Comparison of ENCODE assay signal across 38 mouse cellular contexts in the genomic region with DNA sequence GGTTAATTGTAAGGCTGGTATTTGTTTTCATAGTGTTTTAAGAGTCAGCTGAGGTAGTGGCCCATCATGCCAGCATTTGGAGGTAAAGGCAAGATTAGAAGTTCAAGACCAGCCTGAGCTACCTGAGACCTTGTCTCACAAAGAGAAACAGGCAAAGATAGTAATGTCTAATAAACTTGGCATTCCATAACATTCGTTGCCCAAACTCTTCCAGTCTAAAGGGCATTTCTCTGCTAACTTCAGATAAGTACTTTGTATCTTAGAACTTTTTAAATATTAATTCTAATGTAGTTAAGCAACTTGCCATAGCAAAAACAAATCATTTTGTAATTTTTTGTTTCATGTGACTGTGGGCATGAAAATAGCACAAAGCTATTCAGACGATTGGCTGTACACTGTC. TPM values are rescaled to one million over a fixed set of nuclear protein-coding genes. Genes with fewer than 3 reads are reported as not detected.
"Had no signal": no experiment of that assay in that cellular context is flagged by ENCODE, and none has a peak within 500 bp of the region (broad histone marks: within the 10 kb centered on the region; RNA-seq: fewer than 3 reads in every experiment).

No protein-coding gene starts in this region.

- H3K4me2 ChIP-seq: limb, embryonic 12.5 days; limb, embryonic 13.5 days; limb, embryonic 15.5 days; liver, embryonic 12.5 days; liver, embryonic 13.5 days; liver, embryonic 15.5 days; lung, embryonic 14.5 days; lung, embryonic 15.5 days; midbrain, embryonic 12.5 days; midbrain, embryonic 15.5 days; neural tube, embryonic 12.5 days had no signal

- H3K9ac ChIP-seq: limb, embryonic 12.5 days; limb, embryonic 13.5 days; limb, embryonic 15.5 days; liver, embryonic 12.5 days; liver, embryonic 13.5 days; liver, embryonic 14.5 days; liver, embryonic 15.5 days; liver, postnatal 0 days; lung, embryonic 14.5 days; lung, embryonic 15.5 days; midbrain, embryonic 12.5 days; midbrain, embryonic 15.5 days; neural tube, embryonic 12.5 days had no signal

- H3K9me3 ChIP-seq: limb, embryonic 10.5 days; limb, embryonic 12.5 days; limb, embryonic 13.5 days; limb, embryonic 15.5 days; liver, embryonic 12.5 days; liver, embryonic 13.5 days; liver, embryonic 15.5 days; lung, embryonic 15.5 days; megakaryocyte, embryonic 14.5 days; midbrain, embryonic 10.5 days; midbrain, embryonic 12.5 days; midbrain, embryonic 15.5 days; neural tube, embryonic 12.5 days had no signal

- H3K4me3 ChIP-seq: left cerebral cortex, adult 2 months; limb, embryonic 10.5 days; limb, embryonic 12.5 days; limb, embryonic 13.5 days; limb, embryonic 15.5 days; liver, embryonic 12.5 days; liver, embryonic 13.5 days; liver, embryonic 15.5 days; lung, embryonic 15.5 days; megakaryocyte, embryonic 14.5 days; midbrain, embryonic 10.5 days; midbrain, embryonic 12.5 days; midbrain, embryonic 15.5 days; myocyte; neural tube, embryonic 12.5 days had no signal

- DNase-seq: left cerebral cortex, postnatal 4 days; liver; liver, embryonic 13.5 days; liver, postnatal 0 days; lung, adult 18-20 months; lung, adult 2 months; lung, embryonic 14.5 days; lung, postnatal 10 days; lung, postnatal 14 days; lung, postnatal 36 days; lung, postnatal 4 days; midbrain, embryonic 14.5 days had no signal

- H3K27me3 ChIP-seq: limb, embryonic 12.5 days; limb, embryonic 13.5 days; limb, embryonic 15.5 days; liver, embryonic 12.5 days; liver, embryonic 13.5 days; liver, embryonic 15.5 days; lung, embryonic 15.5 days; megakaryocyte, embryonic 14.5 days; midbrain, embryonic 12.5 days; midbrain, embryonic 15.5 days; neural tube, embryonic 12.5 days had no signal

- H3K27ac ChIP-seq: left cerebral cortex, adult 2 months; limb, embryonic 10.5 days; limb, embryonic 12.5 days; limb, embryonic 13.5 days; limb, embryonic 15.5 days; liver, embryonic 12.5 days; liver, embryonic 13.5 days; liver, embryonic 14.5 days; liver, embryonic 15.5 days; lung, embryonic 15.5 days; macrophage; midbrain, embryonic 10.5 days; midbrain, embryonic 12.5 days; midbrain, embryonic 15.5 days; neural tube, embryonic 12.5 days had no signal

- H3K4me1 ChIP-seq: limb, embryonic 10.5 days; limb, embryonic 12.5 days; limb, embryonic 13.5 days; limb, embryonic 15.5 days; liver, embryonic 12.5 days; midbrain, embryonic 10.5 days; midbrain, embryonic 12.5 days; midbrain, embryonic 15.5 days; neural tube, embryonic 12.5 days had no signal

- ATAC-seq: liver, embryonic 12.5 days; liver, postnatal 0 days; lung, postnatal 0 days; midbrain, embryonic 15.5 days; midbrain, embryonic 16.5 days had no signal

RNA-seq across cellular contexts. Expression of a gene that starts 9.6 kb away (rescaled TPM):
- total RNA-seq: monocyte, adult 5-6 weeks had no signal

RNA-seq across cellular contexts. Expression of a gene that starts 20.9 kb away (rescaled TPM):
- total RNA-seq: left cerebral cortex, adult 18-20 months; left cerebral cortex, adult 2 months; left cerebral cortex, adult 8-10 months; left cerebral cortex, postnatal 10 days; left cerebral cortex, postnatal 14 days; left cerebral cortex, postnatal 25 days; left cerebral cortex, postnatal 4 days; megakaryocyte, adult 5-6 weeks; megakaryocyte-erythroid progenitor cell, adult 5-6 weeks had no signal
